ENCODE assay signal across 15 mouse cellular contexts in the genomic region with DNA sequence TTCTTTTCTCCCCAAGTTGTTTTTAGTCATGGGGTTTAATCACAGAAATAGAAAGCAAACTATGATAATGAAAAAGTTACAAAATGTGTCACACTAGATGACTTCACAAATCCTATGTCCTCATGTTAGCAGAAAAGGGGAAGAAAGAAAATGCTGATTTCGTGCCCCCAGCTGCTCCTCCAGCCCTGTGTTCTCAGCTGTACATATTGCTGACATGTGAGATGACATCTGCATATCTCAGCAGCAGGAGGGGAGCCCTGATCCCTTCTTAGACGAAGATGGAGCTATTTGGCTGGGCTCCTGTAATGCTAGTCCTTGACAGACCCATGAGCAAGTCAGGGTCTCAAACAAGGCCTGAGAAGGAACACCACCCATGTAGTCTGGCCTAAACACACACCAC.
"Had no signal": no experiment of that assay in that cellular context is flagged by ENCODE, and none has a peak within 500 bp of the region (broad histone marks: within the 10 kb centered on the region; RNA-seq: fewer than 3 reads in every experiment).

No protein-coding gene starts in this region.

- H3K27me3 ChIP-seq: limb, embryonic 15.5 days; liver, embryonic 12.5 days; midbrain, embryonic 15.5 days; neural tube, embryonic 13.5 days; stomach, embryonic 15.5 days had no signal

- H3K27ac ChIP-seq: left cerebral cortex, adult 2 months; limb, embryonic 15.5 days; liver, embryonic 12.5 days; midbrain, embryonic 10.5 days; midbrain, embryonic 15.5 days; neural tube, embryonic 13.5 days; stomach, embryonic 15.5 days had no signal

- H3K4me3 ChIP-seq: left cerebral cortex, adult 2 months; limb, embryonic 15.5 days; liver, embryonic 12.5 days; midbrain, embryonic 10.5 days; midbrain, embryonic 15.5 days; neural tube, embryonic 13.5 days; stomach, embryonic 15.5 days had no signal

- ATAC-seq: liver, embryonic 12.5 days; midbrain, embryonic 15.5 days had no signal

- H3K9ac ChIP-seq: limb, embryonic 15.5 days; liver, embryonic 12.5 days; lung, embryonic 14.5 days; midbrain, embryonic 15.5 days; neural tube, embryonic 13.5 days; stomach, embryonic 15.5 days had no signal

- DNase-seq: kidney, adult 8-10 months; kidney, postnatal 25 days; lung, embryonic 14.5 days; lung, postnatal 10 days; lung, postnatal 4 days; retina, postnatal 1 day; right cerebral cortex, postnatal 4 days; spleen, adult 18-20 months had no signal

- H3K9me3 ChIP-seq: limb, embryonic 15.5 days; liver, embryonic 12.5 days; midbrain, embryonic 10.5 days; midbrain, embryonic 15.5 days; neural tube, embryonic 13.5 days; stomach, embryonic 15.5 days had no signal

- H3K36me3 ChIP-seq: limb, embryonic 15.5 days; liver, embryonic 12.5 days; midbrain, embryonic 10.5 days; midbrain, embryonic 15.5 days; neural tube, embryonic 13.5 days; stomach, embryonic 15.5 days had no signal

- H3K4me2 ChIP-seq: limb, embryonic 15.5 days; liver, embryonic 12.5 days; lung, embryonic 14.5 days; midbrain, embryonic 15.5 days; neural tube, embryonic 13.5 days; stomach, embryonic 15.5 days had no signal

- H3K4me1 ChIP-seq: limb, embryonic 15.5 days; liver, embryonic 12.5 days; midbrain, embryonic 10.5 days; midbrain, embryonic 15.5 days; neural tube, embryonic 13.5 days; stomach, embryonic 15.5 days had no signal
